Mouse (Mus musculus) spleen, adult 2 months (tissue): ENCODE results near the gene Fkbp6.

Experiments used
- CTCF ChIP-seq: fragments of 200-500 bp; IDR thresholded peaks from 2 replicates; pipeline ENCODE4 v1.5.1; 2011; ENCODE audit warnings: mild to moderate bottlenecking, inconsistent platforms; ENCODE audit not compliant: insufficient read depth, insufficient read length, insufficient replicate concordance; ENCODE audit errors: extremely low read depth
- POLR2A ChIP-seq: fragments of 200-500 bp; IDR thresholded peaks from 2 replicates; pipeline ENCODE4 v1.6.1; 2011; ENCODE audit warnings: low read depth, low read length, inconsistent platforms

DNA sequence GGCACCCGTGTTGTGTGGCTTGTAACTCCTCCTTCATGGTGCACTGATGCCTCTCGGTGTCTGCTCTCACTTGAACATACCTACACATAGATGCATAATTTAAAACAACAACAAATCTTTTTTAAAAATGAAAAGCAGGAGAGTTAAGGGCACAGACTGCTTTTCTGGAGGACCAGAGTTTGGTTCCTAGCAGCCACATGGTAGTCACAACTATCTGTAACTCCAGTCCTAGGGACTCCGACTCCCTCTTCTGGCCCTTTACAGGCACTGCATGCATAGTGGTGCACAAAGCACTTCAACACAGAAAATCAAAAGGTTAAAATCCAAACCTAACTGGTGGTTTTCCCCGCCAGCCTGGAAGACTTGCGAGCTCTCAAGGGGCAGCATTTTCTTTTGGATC lies 23.8 kb upstream of the Fkbp6 start:
- no peak for TF ChIP-seq POLR2A
- no peak for TF ChIP-seq CTCF
